Mouse (Mus musculus) midbrain, postnatal 0 days (tissue): ENCODE measurements at regions not wholly inside any gene's neighbourhood (a gene's known extent, or its start where the extent isn't known, plus 50 kb on each side); places are given as distances from the start of the nearest gene placed in this dataset.

ENCODE experiments used
- ATAC-seq: fragments of 200-750 bp; cut with Nextera tagmentation; 2 replicates; pipeline ENCODE4 v1.8.0; 2017; ENCODE audit warnings: moderate number of reproducible peaks, mild to moderate bottlenecking, moderate TSS enrichment, moderate library complexity; ENCODE audit not compliant: low FRiP score
- DNase-seq: peaks from one replicate; pipeline ENCODE4 v3.0.0-alpha.2; 2015; ENCODE audit warnings: low spot score
- H3K27ac ChIP-seq: fragments of 300-500 bp; sonication (generic); 2 replicates; pipeline ENCODE4 v1.5.1; 2014; ENCODE audit warnings: low read depth, mild to moderate bottlenecking, low read length, mixed read lengths
- H3K27me3 ChIP-seq: fragments of 300-500 bp; sonication (generic); 2 replicates; pipeline ENCODE4 v1.6.1; 2014; ENCODE audit warnings: low read length, control low read depth, mixed read lengths; ENCODE audit not compliant: insufficient read depth
- H3K36me3 ChIP-seq: fragments of 300-500 bp; sonication (generic); 2 replicates; pipeline ENCODE4 v1.6.1; 2014; ENCODE audit warnings: low read length, control low read depth, mixed read lengths; ENCODE audit not compliant: insufficient read depth
- H3K4me1 ChIP-seq: fragments of 300-500 bp; sonication (generic); 2 replicates; pipeline ENCODE4 v1.6.1; 2014; ENCODE audit warnings: mild to moderate bottlenecking, control low read depth, antibody characterized with exemption, low read length, mixed read lengths; ENCODE audit not compliant: insufficient read depth
- H3K4me2 ChIP-seq: fragments of 300-500 bp; sonication (generic); 2 replicates; pipeline ENCODE4 v1.6.1; 2014; ENCODE audit warnings: low read depth, mild to moderate bottlenecking, low read length, mixed read lengths; ENCODE audit not compliant: poor library complexity, severe bottlenecking
- H3K4me3 ChIP-seq: fragments of 300-500 bp; sonication (generic); 2 replicates; pipeline ENCODE4 v1.5.1; 2014; ENCODE audit warnings: low read depth, mild to moderate bottlenecking, low read length, moderate library complexity
- H3K9ac ChIP-seq: fragments of 300-500 bp; sonication (generic); replicated peaks from 2 replicates; pipeline ENCODE4 v1.6.1; 2014; ENCODE audit warnings: mild to moderate bottlenecking, low read length, moderate library complexity, mixed read lengths; ENCODE audit not compliant: poor library complexity, severe bottlenecking
- H3K9me3 ChIP-seq: fragments of 300-500 bp; sonication (generic); 2 replicates; pipeline ENCODE4 v1.6.1; 2016; ENCODE audit warnings: low read length, control low read depth
- CTCF ChIP-seq: IDR thresholded peaks from 2 replicates; pipeline ENCODE4 v1.5.1; 2016; ENCODE audit warnings: antibody characterized with exemption, mild to moderate bottlenecking
- WGBS: fragments of 180-500 bp; shearing (Covaris S2); extraction: QIAGEN DNeasy Blood & Tissue Kit; methylation state at CpG from one replicate; pipeline ENCODE4 v1.1.7; 2014; 5-methylcytosine and 5-hydroxymethylcytosine counted together

DNA sequence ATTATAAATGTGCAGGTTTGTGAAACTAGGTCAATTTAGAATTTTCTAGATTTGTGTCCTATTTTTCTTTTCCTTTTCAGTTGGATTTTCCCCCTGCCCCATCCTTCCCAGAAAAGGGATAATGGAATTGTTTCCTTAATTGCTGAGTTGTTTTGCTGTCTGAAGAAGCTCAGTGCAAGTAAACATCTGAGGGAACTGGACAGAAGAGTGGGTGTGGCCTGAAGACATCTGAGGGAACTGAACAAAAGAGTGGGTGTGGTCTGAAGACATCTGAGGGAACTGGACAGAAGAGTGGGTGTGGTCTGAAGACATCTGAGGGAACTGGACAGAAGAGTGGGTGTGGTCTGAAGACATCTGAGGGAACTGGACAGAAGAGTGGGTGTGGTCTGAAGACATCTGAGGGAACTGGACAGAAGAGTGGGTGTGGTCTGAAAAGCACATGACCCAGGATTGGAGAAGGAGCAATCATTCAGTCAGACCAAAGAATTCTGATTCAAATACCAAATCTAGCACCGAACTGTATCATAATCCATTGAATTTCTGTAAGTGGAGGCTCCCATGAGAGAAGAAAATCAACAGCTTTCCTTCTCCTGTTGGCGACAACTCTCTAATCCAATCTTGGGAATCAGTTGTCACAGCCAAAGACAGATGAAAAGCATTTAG lies 1479.8 kb downstream of the 4930444P10Rik start:
- DNase-seq (no peak), ATAC-seq (no peak)
- Histone ChIP-seq H3K4me3 (no peak overlapping the region), H3K27ac (no peak overlapping the region), H3K27me3 (no peaks in the 10 kb centered on the region), H3K4me1 (no peaks in the 10 kb centered on the region), H3K9me3 (no peaks in the 10 kb centered on the region), H3K4me2 (no peak overlapping the region), H3K9ac (no peak overlapping the region), H3K36me3 (no peaks in the 10 kb centered on the region)
- WGBS = 92% methylated on average over 2 of the region's 2 CpGs
- TF ChIP-seq CTCF = no peak

DNA sequence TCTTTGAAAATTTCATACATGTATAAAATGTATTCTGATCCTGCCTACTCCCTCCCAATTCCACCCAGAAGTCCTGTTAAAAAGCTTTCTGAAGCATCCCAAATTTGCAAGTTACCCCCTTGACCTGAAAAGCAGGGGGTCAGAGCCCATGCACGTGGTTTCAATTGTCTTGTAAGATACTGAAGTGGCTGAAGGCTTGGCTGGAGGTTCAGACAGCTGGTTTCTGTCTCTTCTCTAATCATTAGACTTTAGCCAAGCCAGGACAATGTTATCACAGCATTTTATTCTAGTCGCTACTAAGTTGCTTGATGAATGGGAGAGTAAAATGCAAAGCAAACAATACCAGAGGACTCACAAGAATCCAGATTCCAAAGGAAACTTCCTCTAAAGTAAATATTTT lies 1484.1 kb downstream of the 4930444P10Rik start:
- ATAC-seq (no peak), DNase-seq (no peak)
- WGBS = 27% methylated on average over 2 of the region's 2 CpGs
- no peaks in the 10 kb centered on the region for H3K4me1 ChIP-seq
- no peak overlapping the region for H3K4me2 ChIP-seq
- H3K4me3 ChIP-seq = no peak overlapping the region
- H3K27me3 ChIP-seq = no peaks in the 10 kb centered on the region
- TF ChIP-seq CTCF = no peak
- no peaks in the 10 kb centered on the region for H3K9me3 ChIP-seq
- no peak overlapping the region for H3K9ac ChIP-seq
- no peak overlapping the region for H3K27ac ChIP-seq
- no peaks in the 10 kb centered on the region for H3K36me3 ChIP-seq

DNA sequence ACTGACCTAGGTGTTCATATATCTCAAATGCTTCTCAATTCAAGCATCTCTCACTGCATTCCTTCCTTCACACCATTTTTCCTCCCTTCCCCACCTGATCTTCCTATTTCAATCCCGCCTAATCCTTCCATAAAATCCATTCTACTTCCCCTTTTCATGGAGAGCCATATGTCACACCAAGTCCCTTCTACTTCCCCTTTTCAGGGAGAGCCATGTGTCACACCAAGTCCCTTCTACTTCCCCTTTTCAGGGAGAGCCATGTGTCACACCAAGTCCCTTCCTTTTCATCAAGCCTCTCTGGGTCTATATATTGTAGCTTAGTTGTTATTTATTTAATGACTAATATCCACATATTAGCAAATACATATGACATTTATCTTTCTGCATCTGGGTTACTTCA lies 1497.2 kb downstream of the 4930444P10Rik start:
- no peak overlapping the region for H3K4me3 ChIP-seq
- TF ChIP-seq CTCF = no peak
- no peak overlapping the region for H3K9ac ChIP-seq
- no peaks in the 10 kb centered on the region for H3K36me3 ChIP-seq
- no peaks in the 10 kb centered on the region for H3K27me3 ChIP-seq
- H3K4me2 ChIP-seq = no peak overlapping the region
- no peak for ATAC-seq
- no peaks in the 10 kb centered on the region for H3K4me1 ChIP-seq
- WGBS = 83% methylated on average over 1 of the region's 1 CpGs
- H3K27ac ChIP-seq = no peak overlapping the region
- no peaks in the 10 kb centered on the region for H3K9me3 ChIP-seq
- DNase-seq = no peak

DNA sequence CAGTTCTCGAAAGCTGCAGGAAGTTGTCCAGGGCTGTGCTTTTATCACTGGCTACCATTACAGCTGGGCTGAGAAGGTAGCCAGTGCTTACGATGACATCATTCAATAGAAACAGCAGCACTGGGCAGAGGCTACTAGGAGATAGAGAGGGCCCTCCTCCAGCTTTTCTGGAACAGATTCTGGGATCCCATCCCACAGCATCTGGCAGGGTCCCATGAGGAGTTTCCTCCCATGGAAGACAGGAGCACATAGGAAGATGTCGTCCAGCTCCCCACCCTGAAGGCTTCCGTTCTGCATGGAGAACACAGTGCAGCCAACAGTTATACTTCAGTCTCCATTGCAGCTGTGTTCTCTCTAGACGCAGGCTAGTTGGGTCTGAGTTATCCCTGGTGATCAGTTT lies 1503.2 kb downstream of the 4930444P10Rik start:
- Histone ChIP-seq H3K27ac (no peak overlapping the region), H3K27me3 (no peaks in the 10 kb centered on the region), H3K9me3 (no peaks in the 10 kb centered on the region), H3K9ac (no peak overlapping the region), H3K36me3 (no peaks in the 10 kb centered on the region), H3K4me3 (no peak overlapping the region), H3K4me2 (no peak overlapping the region), H3K4me1 (no peaks in the 10 kb centered on the region)
- DNase-seq (no peak), ATAC-seq (no peak)
- no peak for TF ChIP-seq CTCF
- WGBS = 94% methylated on average over 5 of the region's 5 CpGs

- Histone ChIP-seq H3K36me3 (no peaks in the 10 kb centered on the region), H3K9ac (no peak overlapping the region), H3K4me2 (no peak overlapping the region), H3K4me1 (no peaks in the 10 kb centered on the region), H3K27ac (no peak overlapping the region), H3K9me3 (no peaks in the 10 kb centered on the region), H3K4me3 (no peak overlapping the region), H3K27me3 (no peaks in the 10 kb centered on the region)
- DNase-seq = no peak
- 88% methylated on average over 1 of the region's 1 CpGs for WGBS
- TF ChIP-seq CTCF = no peak
- ATAC-seq = no peak
These were observed 1513.7 kb downstream of the 4930444P10Rik start for GRCm38 (mm10) chr1:14579376-14579775.

GRCm38 (mm10) chr1:14576263-14576662 lies 1516.9 kb downstream of the 4930444P10Rik start:
- DNase-seq = no peak
- WGBS = 94% methylated on average over 1 of the region's 1 CpGs
- TF ChIP-seq CTCF = no peak
- Histone ChIP-seq H3K9me3 (no peaks in the 10 kb centered on the region), H3K27ac (no peak overlapping the region), H3K36me3 (no peaks in the 10 kb centered on the region), H3K27me3 (no peaks in the 10 kb centered on the region), H3K4me2 (no peak overlapping the region), H3K4me3 (no peak overlapping the region), H3K4me1 (no peaks in the 10 kb centered on the region), H3K9ac (no peak overlapping the region)
- ATAC-seq = no peak
